Mouse (Mus musculus): Measurements from ENCODE around the gene Sln.

DNA sequence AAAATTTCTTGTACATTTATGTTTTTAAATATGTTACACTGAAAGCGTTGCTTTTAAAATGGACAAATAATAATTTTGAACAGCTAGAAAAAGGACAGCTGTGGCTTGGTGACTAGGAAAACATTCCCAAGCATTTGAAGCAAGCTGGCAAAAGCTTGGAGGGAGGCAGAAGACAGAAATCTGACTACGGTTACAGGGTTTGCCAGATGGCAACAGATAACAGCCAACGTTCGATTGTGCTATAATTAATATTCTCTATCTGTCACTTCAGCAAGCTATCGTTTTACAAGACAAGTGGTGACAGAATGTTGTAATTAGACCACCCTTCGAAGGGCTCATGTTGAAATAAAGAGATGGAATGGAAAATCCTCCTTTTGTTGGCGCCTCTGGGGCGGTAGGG lies 1.4 kb upstream of the Sln start:
- TF ChIP-seq CTCF (IDR thresholded peaks at IDR 0.05; ENCODE audit: extremely low read depth, insufficient read depth, low read length) (no peak), POLR2A (IDR thresholded peaks at IDR 0.05; ENCODE audit: extremely low read depth, insufficient read depth, low read length) (no peak)

All from cortical plate, adult 2 months (tissue).